Mouse (Mus musculus): ENCODE data around the gene Agk. TPM values are rescaled to one million over a fixed set of nuclear protein-coding genes. Genes with fewer than 3 reads are reported as not detected.

The Agk gene
- total RNA-seq, 2 experiments from 2014 or later: 40.2 to 46.2 TPM

DNA sequence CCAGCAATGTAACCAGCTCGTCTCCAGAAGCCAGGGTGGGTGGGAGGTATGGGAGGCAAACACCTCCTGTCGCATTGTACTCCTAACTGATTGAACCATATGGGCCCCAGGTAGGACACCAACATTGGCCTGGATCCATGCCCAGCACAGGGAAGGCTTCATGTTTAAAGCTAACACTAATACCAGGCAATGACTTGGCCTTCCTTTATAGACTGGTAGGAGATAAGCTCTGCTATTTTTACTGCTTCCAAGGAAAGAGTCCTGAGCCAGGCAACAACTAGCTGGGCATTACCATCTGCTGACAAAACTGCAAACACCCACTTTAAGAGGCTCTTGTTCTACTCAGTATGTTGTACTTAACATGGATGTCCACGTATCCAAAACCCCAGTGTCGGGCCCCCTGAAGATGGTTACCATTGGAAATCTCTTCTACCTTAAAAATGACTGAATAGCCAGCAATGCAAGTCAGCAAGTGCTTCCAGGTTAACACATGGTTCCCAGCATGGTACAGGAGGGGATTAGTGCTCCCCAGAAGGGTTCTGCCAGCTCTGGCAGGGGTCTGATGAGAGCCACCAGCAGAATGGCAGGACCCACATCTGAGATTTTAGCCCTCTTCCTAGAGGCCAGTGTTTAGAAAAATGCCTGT lies 78.8 kb downstream of the Agk start:
- no peak for DNase-seq (ENCODE audit: low spot score in 2 of 2)

DNA sequence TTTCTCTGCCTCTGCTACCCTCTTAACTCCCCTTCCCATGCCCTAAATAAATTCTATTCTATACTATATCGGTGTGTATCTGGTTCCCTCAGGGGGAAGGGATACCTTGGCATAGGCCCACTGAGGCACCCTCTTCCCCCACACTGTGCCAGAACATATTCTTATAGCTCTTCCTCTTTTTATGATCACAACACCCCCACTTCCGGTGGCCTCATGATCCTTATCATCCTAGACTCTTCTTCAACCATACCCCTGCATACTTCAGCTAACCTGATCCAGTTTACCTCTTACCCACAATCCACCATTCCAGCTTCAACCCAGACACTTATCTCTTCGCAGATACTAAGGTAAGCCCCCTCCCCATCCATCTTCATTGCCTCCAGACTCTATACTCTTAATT lies 86.1 kb downstream of the Agk start:
- no peak for DNase-seq (ENCODE audit: low spot score in 2 of 2)

DNA sequence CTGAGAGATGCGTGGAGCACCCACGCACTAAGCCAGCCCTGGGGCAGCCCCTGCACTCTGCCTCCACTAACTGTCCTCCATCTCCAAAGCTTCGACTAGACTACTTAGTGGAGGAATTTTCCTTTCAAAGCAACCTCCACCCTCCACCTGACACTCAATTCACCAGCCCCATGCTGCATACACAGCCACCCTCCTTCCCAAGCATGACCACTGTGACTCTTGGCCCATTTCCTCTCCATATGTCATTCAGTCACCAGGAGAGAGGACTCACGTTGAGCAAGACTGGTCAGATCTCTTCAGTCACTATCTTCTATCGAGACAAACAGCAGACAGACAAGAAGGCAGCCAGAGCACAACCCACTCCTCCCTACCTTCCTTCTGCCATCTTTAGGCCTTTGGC lies 88.1 kb downstream of the Agk start:
- no peak for DNase-seq (ENCODE audit: low spot score in 2 of 2)

DNA sequence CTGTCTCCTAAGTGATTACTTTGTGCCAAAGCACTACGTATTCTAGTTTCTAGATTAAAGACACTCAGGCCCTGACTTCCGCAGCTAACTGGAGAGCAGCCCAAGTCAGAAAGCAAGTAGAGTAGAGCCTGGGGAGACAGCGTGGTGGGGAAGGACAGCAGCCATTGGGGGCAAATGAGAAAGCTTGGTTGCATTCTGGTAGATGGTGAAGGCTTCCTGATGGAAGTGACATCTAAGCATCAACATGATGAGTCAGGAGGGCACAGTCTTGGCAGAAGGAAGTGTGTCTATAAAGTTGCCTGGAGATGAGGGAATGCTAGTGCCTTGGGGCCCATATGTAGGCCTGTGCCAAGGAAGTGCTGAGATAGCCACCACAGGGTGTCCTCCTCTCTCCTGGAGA lies 88.6 kb downstream of the Agk start:
- DNase-seq (ENCODE audit: low spot score in 2 of 2): no peak

DNA sequence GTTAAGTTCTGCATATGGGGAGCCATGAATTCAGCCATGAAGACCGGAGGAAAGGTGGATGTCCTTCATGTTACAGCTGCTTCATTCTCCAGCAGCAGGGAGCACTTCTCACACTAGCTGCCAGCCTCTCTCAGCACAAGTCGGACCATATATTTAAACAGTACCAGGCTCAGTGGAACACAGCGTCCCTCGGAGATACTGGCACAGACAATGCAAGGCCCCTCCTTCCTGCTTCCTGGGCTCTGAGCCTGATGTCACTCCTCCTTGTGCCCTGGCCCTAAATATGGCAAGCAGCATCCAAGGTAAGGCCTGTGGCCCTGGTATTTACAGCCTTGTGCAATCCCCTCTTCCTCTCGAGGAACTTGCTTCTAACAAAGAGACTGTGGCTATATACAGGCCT lies 90.8 kb downstream of the Agk start:
- no peak for DNase-seq (ENCODE audit: low spot score in 2 of 2)

DNA sequence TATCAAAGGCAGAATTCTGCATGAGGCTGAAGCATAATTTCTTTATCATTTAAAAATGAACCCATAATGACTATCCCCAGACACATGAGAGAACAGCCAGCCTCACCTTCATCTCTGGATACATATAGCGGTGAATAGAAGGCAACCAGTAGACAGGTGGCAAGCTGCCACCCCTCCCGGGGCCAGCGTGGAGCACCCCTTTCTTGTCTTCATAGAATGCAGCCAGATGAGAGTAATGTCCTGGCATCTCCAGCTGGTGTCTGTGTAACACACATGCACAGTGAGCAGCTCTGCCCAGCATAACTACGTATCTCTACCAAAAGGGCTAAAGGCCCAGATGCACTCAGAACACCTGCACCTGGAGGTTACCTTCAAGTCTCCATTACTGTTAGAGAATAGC lies 93.4 kb downstream of the Agk start:
- DNase-seq (ENCODE audit: low spot score in 2 of 2): no peak

DNA sequence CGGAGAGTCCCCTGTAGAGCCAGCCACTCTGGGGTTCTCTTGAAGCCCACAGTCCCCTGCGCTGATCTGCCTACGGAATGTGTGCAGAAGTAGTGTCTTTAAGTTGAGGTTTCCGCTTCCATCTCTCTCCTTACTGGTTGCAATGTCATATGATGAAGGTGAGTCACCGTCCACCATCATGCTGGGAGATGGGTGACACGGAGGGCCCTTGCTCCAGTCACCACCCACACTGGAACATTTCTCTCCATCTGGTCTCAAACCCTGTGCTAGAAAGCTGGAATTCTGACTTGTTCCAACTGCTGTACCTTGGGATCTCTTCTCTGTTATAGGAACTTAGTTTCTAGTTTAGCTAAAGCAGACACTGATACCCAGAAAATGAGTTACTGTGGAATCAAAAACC lies 96.1 kb downstream of the Agk start:
- DNase-seq (ENCODE audit: low spot score in 2 of 2): no peak

DNA sequence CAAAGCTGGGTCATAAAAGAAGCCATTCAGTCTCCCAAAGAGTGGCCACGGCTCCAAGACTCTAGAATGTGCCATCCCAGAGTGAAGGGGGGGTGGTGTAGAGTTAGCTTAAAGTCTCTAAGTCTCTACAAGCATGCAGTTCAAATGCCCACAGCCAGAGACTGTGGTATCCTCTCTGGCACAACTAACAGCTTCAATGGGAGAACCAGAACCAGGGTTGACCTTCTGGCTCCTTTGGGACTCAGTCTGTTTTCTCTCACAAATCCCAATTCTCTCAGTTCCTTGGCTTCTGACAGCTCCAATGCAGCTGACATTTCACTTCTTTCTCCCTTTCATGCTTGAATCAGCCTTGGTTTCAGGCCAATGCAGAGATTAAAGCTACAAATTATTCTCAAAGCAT lies 98.0 kb downstream of the Agk start:
- no peak for DNase-seq (ENCODE audit: low spot score in 2 of 2)

DNA sequence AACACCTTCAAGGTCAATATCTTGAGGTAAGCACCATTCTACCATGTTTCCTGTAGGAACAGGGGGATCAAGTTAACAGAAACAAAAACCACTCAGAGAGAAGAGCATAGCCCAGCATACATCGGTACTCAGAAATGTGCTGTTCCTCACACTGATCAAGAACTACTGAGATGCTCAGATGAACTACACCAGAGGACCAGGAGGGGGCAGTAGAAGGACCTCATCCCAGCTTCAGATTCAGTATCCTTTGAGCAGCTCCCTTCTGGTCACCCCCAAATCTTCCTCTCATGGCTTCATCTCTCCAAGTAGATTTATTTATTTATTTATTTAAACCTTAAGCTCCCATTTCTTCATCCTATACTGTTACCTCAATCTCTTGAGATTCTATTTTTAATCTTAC lies 98.8 kb downstream of the Agk start:
- peak; percentile 50 to 72 for DNase-seq (ENCODE audit: low spot score in 2 of 2)

DNA sequence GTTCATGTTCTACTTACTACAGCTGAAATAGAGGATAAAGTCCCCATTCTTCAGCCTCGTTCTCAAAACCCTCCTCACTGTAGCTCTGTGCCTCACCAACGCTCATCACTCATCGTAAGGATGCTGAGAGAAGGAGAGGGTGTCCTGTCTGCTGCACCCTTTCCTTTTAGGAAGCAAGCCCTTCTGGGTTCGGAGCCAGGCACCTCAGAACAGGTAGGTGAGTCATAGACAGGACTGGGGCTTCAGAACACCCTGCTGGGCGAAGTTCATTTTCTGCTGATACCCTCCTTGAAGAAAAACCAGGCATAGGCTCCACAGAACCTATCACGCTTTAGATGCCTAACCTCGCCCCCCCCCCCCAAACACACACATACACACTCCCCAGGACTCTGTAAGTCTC lies 102.5 kb downstream of the Agk start:
- DNase-seq (ENCODE audit: low spot score in 2 of 2): no peak

DNA sequence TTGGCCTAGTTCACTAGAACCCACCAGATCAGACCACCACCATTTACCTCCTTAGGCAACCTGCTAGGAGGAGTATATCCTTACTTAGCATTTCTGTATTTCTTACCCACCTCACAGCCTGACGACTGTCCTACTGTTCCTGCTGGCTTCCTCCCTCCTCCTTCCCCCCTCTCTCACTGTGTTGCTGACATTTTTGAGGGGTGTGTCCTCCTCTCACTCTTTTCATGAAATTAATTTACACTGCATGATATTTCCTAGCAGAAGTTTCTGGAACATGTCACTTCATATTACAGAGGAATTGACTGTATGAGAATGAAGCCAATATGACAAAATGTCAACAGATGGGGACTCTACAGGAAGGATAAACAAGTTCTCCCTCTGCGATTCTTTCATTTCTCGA lies 103.7 kb downstream of the Agk start:
- DNase-seq (ENCODE audit: low spot score in 2 of 2): no peak

DNA sequence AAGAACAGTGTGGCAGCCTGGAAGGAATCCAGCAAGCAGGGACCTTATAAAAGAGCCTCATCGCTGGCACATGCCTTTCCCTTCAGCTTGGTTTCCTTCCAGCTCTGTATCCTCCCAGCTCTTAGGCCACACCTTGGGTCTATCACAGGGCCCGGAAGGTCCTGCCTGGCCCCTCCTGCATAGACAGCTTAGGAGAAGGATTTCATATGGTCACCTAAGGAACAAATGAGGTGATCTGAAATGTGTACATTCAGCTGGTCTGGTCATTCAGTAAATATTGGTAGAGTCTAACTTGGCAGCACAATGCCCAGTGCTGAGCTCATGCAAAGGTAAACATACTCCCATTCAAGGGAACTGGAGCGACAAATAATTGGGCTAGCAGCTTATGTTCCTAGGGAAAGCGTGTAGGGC lies 104.6 kb downstream of the Agk start:
- no peak for DNase-seq (ENCODE audit: low spot score in 2 of 2)

DNA sequence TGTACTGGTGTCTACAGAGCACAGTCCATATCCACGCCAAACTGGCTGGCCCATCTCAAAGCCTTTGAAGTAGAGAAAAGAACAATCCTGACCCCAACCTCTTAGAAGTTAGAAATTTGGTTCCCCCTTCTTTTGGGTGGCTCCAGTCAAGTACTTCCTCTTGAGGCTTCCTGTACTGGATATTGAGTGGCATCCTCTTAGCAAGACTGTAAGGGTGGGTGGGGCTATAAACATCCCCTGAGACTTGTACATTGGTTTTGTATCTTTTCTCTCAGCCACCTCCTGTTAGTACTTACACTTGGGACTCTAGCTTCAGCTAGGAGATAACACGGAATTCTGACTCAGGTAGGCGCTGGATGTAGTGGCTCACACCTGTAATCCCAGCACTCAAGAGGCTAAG lies 105.3 kb downstream of the Agk start:
- DNase-seq (ENCODE audit: low spot score in 2 of 2): no peak

DNA sequence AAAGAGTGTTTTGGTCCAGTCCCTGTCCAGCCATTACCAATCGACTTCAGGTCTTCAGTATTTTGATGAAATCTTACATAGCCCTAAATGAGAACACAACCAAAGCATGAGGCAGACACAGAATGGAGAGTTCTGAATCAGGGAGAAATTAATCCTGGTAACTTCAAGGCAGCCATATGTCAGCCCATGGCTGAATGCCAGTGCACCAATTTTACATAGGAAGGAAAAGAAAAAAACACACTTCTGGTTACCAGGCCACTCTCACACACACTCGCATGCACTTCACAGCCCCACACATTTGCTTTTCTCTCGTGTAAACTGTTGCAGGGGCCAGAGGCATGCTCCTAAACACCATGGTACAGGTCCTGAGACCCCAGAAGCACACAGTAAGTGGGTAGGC lies 105.9 kb downstream of the Agk start:
- DNase-seq (ENCODE audit: low spot score in 2 of 2): peak; percentile 48 to 50

DNA sequence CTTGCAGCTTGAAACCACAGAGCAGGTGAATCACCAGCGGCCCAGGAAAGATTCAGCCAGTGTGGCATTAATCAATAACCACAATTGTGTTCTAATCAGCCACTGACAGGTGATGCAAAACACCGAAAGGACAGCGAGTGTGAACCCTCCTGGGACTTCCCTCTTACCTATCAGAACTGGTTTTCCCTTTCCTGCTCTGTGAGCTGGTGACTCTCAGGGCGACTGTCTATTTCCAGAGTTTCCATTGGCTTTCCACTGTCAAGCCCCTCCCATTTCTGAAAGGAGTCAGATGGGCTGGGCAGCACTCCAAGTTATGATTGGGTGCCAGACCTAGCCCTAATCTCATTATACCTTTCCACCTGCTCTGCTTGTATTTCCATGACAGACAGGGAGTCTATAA lies 106.4 kb downstream of the Agk start:
- DNase-seq (ENCODE audit: low spot score in 2 of 2): no peak

DNA sequence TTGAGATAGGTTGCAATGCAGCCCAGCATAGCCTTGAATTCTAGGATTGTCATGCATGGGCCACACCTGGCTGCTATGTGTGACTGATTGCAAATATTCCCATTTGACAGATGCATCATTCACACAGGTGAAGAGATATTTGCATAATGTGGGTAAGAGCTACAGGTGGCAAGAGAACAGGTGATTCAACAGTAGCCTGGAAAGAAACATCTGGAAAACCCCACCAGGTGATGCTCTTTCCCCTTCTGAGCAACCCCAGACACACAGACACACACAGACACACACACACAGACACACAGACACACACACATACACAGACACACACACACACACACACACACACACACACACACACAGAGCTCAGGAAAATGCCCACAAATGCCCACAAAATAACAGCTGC lies 106.8 kb downstream of the Agk start:
- no peak for DNase-seq (ENCODE audit: low spot score in 2 of 2)

DNA sequence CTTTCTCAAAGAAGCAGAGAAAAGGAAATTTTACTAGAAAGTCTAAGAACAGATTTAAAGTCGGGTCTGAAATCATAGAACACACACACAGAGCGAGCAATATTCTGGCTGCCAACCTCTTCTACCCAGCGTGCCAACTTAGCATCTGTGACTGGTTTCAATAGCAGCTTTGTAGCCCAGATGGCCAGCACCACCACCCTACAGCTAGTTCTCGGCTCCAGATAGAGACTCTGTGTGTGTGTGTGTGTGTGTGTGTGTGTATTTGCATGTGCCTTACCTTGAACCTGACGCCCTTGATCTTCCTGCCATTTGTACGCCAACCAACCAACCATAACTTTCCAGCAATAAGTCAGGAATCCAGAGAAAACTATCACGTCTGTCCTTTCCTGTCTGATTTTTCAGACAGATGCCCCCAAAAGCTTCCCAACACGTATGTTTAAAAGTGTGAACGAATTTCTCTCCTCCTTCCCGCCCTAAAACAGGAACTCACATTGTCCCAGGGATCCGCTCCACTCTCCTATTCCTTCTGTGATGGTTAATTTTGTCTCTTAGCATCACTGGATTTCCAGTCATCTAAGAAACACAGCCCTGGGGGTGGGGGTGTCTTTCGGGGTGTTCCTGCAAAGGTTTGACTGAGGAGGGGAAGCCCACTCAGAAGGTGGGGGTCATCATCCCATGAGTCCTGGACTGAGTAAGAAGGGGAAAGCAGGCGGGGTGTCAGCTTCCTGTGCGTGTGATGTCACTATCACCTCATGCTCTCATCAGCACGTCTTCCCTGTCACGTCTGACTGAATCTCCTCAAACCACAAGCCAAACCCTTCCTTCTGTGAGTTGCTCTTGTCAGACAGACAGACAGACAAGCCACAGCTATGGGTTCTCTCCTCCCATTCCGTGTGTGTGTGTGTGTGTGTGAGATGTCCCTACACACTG lies 107.6 kb downstream of the Agk start:
- peak; percentile 63 to 72 for DNase-seq (ENCODE audit: low spot score in 2 of 2)

DNA sequence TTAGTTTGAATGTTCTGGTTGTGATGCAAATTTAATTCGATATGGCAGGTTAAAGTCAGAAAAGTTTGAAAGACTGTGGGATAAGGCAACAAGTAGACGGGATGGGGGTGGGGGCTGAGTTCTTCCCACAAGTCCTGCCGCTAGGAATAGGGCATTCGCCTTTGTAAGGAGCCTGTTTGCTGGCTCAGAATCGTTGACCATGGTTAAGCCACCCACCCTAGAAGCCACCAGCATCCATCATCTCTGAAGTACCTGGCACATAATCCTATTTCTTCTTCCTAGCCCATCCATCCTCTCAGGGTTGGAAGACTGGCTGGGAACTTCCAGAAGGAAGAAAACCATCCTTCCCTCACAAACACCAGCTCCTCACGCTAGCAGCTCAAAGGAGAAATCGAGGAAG lies 109.7 kb downstream of the Agk start:
- no peak for DNase-seq (ENCODE audit: low spot score in 2 of 2)

DNA sequence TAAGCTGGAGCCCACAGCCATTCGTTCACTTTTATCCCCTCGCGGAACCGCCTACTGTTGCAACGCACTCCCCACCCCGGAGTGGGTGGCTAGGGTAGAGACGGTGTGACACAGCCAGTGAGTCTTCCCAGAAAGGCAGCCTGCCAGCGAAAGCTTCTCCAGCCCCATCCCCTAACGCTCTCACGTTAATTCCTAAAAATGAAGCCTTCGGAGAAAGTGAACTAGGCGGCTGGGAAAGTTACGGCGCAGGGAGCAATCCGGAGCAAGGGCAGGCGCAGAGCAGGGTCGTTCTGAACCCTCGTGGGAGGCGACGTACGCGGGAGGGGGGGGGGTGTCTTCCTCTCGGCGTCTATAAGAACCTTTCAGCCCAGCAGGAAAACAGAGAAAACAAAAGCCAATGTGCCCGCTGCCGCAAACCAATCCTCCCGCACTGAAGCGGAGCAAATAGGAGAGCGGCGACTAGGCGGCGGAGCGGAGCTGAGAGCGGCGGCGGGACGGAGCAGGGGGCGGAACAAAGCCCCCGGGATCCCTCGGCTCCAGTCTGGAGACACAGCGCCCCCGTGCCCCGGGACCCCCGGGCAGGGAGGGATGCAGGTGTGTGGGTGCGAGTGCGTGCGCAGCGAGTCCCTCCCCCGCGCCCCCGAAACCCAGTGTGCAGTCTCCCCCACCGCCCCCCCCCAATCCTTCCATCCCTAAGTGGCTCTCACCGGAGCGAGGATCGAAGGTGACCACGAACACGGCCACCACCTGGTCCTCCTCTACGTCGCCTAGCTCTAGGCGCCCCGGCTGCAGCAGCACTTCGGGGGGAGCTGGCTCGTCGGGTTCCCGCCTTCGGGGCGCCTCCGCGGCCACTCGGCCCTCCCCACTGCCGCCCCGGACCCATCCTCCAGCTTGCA lies 110.4 kb downstream of the Agk start:
- peak; percentile 78 to 83 for DNase-seq (ENCODE audit: low spot score in 2 of 2)

DNA sequence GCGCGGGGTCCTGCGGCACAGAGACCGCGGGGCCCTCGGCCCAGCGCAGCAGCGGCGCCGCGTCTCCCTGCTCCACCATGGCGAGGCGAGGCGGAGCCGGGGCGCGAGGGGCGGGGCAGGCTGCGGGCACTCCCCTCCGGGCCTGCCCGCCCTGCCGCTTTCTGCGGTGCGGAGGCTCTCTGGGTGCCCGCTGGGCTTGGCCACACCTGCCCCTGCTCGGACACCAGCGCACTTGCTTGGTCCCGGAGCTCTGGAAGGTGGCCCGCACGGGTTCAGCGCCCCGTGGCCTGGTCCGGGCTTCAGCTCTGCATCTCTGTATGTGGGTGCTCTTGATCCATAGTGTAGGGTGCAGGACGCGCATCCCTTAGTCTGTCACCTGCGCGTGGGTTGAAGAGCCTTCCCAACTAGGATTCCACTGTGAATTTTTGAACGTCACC lies 111.1 kb downstream of the Agk start, which contains the start of gene E330009J07Rik:
Gene E330009J07Rik, minus strand, starts transcription at position 89 of the 437 bp plus-strand sequence.
- DNase-seq (ENCODE audit: low spot score in 2 of 2): peak; percentile 79 to 86

DNA sequence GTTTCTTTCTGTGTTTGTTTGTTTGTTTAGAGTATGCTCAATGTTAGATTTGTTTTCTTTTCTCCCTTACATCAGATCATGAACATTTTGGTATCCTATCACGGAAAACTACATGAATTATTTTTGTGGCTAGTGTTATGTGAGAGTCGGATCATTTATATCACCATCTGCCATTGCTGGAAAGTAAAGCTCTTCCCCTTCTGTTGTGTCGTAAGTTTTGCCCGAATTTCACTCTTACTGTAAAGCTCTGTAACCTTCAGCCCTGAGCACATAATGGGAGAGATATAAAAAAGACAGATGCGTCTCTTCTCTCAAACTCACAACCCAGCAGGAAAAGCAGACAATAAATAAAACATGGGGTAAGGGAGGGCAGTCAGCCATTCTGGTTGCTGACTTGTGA lies 114.0 kb downstream of the Agk start, which contains the start of gene Wee2:
Gene Wee2, plus strand, starts transcription at position 153 of the 400 bp plus-strand sequence.
- DNase-seq (ENCODE audit: low spot score in 2 of 2): no peak

Data from left cerebral cortex, adult 18-20 months (tissue).